Mouse (Mus musculus): ENCODE results near the gene Cadm1.

- no peak for TF ChIP-seq CTCF (IDR thresholded peaks at IDR 0.05; ENCODE audit: control insufficient read depth, insufficient read depth, low read length)
- TF ChIP-seq POLR2A (IDR thresholded peaks at IDR 0.05; ENCODE audit: borderline replicate concordance, control insufficient read depth, low read depth, low read length) = no peak
Measured at GRCm38 (mm10) chr9:47762913-47763312, 232.9 kb downstream of the Cadm1 start.
